Mouse (Mus musculus) G1E (cell line): Measurements from ENCODE around the gene Fry.

ENCODE experiments used
- CTCF ChIP-seq: IDR thresholded peaks from 2 replicates; pipeline ENCODE4 v1.5.1; 2012; ENCODE audit warnings: low read depth, low read length, inconsistent platforms, mixed read lengths
- GATA1 ChIP-seq: IDR thresholded peaks from 2 replicates; pipeline ENCODE4 v1.6.1; 2012; ENCODE audit warnings: borderline replicate concordance, low read length, inconsistent platforms, mixed read lengths
- TAL1 ChIP-seq: conservative IDR thresholded peaks from 2 replicates; pipeline ENCODE4 v1.6.1; 2012; ENCODE audit warnings: low read depth, low read length, inconsistent platforms, mixed read lengths

DNA sequence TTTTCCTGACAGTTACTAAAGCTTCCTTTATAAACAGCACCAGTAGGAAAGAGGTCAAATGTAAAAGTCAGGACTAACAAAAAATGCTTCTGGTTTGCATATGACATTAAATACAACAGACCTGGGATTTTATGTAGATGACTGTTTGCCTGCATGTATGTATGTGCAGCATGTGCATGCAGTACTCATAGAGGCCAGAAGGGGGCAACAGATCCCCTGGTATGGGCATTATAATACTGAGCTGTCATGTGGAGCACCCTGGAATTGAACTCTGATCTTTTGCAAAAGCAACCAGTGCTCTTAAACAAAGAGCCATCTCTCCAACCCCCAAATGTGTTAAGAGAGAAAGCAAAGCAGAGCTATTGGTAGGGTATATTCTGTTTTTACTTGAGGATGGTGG lies 296.4 kb downstream of the Fry start:
- TF ChIP-seq CTCF = no peak
- no peak for TF ChIP-seq TAL1
- no peak for TF ChIP-seq GATA1
